Mouse (Mus musculus): ENCODE data around the gene Lrrc61. TPM values are rescaled to one million over a fixed set of nuclear protein-coding genes. Genes with fewer than 3 reads are reported as not detected.

Gene Lrrc61
- polyA plus RNA-seq, 1 experiment from 2014 or later, result 10.9 TPM

DNA sequence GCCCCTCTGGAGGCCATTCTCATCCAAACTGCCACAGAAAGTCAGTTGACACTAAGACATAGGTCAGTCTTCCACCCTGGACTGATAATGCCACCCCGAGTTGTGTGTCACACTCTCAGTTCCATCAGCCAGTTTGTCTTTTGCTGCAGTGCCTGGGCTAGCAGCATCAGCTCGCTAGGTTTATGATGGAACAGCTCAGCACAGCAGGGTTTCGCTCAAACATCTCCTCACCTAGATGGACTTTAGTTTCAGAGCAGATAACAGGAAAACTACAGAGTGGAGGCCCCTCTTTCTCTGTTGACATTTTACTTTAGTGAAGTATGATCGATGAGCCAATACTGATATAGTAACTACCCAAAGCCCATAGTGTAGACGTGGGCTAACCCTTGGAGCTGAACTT, 60.2 kb downstream of the Lrrc61 start:
- no peak overlapping the region for H3K4me3 ChIP-seq (ENCODE audit: low read depth, low read length)
- H3K27ac ChIP-seq (replicated peaks; ENCODE audit: low read depth, low read length), result no peak overlapping the region
- ATAC-seq (replicated peaks; ENCODE audit: insufficient number of reproducible peaks, low FRiP score, low TSS enrichment, low read depth), result no peak
- WGBS, result 92% methylated on average over 5 of the region's 5 CpGs
- no peaks in the 10 kb centered on the region; the same call in none of the 2 replicates for H3K36me3 ChIP-seq (replicated peaks; ENCODE audit: control insufficient read depth, insufficient read depth, low read depth, low read length)
- H3K9ac ChIP-seq (replicated peaks; ENCODE audit: low read length), result no peak overlapping the region
- H3K27me3 ChIP-seq (ENCODE audit: control insufficient read depth, insufficient read depth, low read length), result no peaks in the 10 kb centered on the region
- no peaks in the 10 kb centered on the region for H3K9me3 ChIP-seq (replicated peaks; ENCODE audit: control insufficient read depth, low read length)
- H3K4me2 ChIP-seq (ENCODE audit: low read depth, low read length), result no peak overlapping the region
- DNase-seq (ENCODE audit: low spot score), result no peak
- no peaks in the 10 kb centered on the region for H3K4me1 ChIP-seq (ENCODE audit: control insufficient read depth, insufficient read depth, low read length)

- Histone ChIP-seq H3K36me3 (replicated peaks; ENCODE audit: control insufficient read depth, insufficient read depth, low read depth, low read length) (no peaks in the 10 kb centered on the region; the same call in 1 of the 2 replicates), H3K4me2 (ENCODE audit: low read depth, low read length) (no peak overlapping the region), H3K27me3 (ENCODE audit: control insufficient read depth, insufficient read depth, low read length) (no peaks in the 10 kb centered on the region), H3K4me1 (ENCODE audit: control insufficient read depth, insufficient read depth, low read length) (no peaks in the 10 kb centered on the region), H3K4me3 (ENCODE audit: low read depth, low read length) (no peak overlapping the region), H3K27ac (replicated peaks; ENCODE audit: low read depth, low read length) (no peak overlapping the region), H3K9ac (replicated peaks; ENCODE audit: low read length) (no peak overlapping the region), H3K9me3 (replicated peaks; ENCODE audit: control insufficient read depth, low read length) (no peaks in the 10 kb centered on the region)
- DNase-seq (ENCODE audit: low spot score) (no peak), ATAC-seq (replicated peaks; ENCODE audit: insufficient number of reproducible peaks, low FRiP score, low TSS enrichment, low read depth) (no peak; the same call in 1 of the 2 replicates)
- 92% methylated on average over 30 of the region's 30 CpGs for WGBS
These were observed 65.4 kb downstream of the Lrrc61 start for GRCm38 (mm10) chr6:48620031-48620430.

Other genes with a start within 250 kb of the Lrrc61 start
- 18.4 and 19.8 TPM in 2 replicates for gene Krba1, start 159.2 kb upstream of the Lrrc61 start, polyA plus RNA-seq (2014; fragmentation: Nextera tagmentation; extraction: Ambion mirVana)
- gene Zfp467, start 109.0 kb upstream of the Lrrc61 start, polyA plus RNA-seq (2014; fragmentation: Nextera tagmentation; extraction: Ambion mirVana), result 16.6 and 17.1 TPM in 2 replicates
- 0.33 and 0.36 TPM in 2 replicates for gene Sspo, start 106.6 kb upstream of the Lrrc61 start, polyA plus RNA-seq (2014; fragmentation: Nextera tagmentation; extraction: Ambion mirVana)
- gene Atp6v0e2, start 17.2 kb upstream of the Lrrc61 start, polyA plus RNA-seq (2014; fragmentation: Nextera tagmentation; extraction: Ambion mirVana), result 18.9 and 22.3 TPM in 2 replicates
- gene Rarres2, start 18.0 kb downstream of the Lrrc61 start, polyA plus RNA-seq (2014; fragmentation: Nextera tagmentation; extraction: Ambion mirVana), result 3.8 and 4.3 TPM in 2 replicates
- not detected in 2 replicates for gene Gm45021, start 34.8 kb downstream of the Lrrc61 start, polyA plus RNA-seq (2014; fragmentation: Nextera tagmentation; extraction: Ambion mirVana)
- gene Repin1, start 39.1 kb downstream of the Lrrc61 start, polyA plus RNA-seq (2014; fragmentation: Nextera tagmentation; extraction: Ambion mirVana), result 33.5 and 34.2 TPM in 2 replicates
- not detected in 2 replicates for gene Gm44965, start 39.1 kb downstream of the Lrrc61 start, polyA plus RNA-seq (2014; fragmentation: Nextera tagmentation; extraction: Ambion mirVana)
- 7.1 and 7.4 TPM in 2 replicates for gene Zfp775, start 47.3 kb downstream of the Lrrc61 start, polyA plus RNA-seq (2014; fragmentation: Nextera tagmentation; extraction: Ambion mirVana)
- gene AI854703, start 72.0 kb downstream of the Lrrc61 start, polyA plus RNA-seq (2014; fragmentation: Nextera tagmentation; extraction: Ambion mirVana), result 0.69 and 0.71 TPM in 2 replicates
- 0.20 and 0.25 TPM in 2 replicates for gene Gimap8, start 92.4 kb downstream of the Lrrc61 start, polyA plus RNA-seq (2014; fragmentation: Nextera tagmentation; extraction: Ambion mirVana)
- 9.0 and 10.2 TPM in 2 replicates for gene Gimap9, start 121.3 kb downstream of the Lrrc61 start, polyA plus RNA-seq (2014; fragmentation: Nextera tagmentation; extraction: Ambion mirVana)
- gene Gimap4, start 129.8 kb downstream of the Lrrc61 start, polyA plus RNA-seq (2014; fragmentation: Nextera tagmentation; extraction: Ambion mirVana), result 9.6 and 10.2 TPM in 2 replicates
- 13.9 and 16.9 TPM in 2 replicates for gene Gimap6, start 153.4 kb downstream of the Lrrc61 start, polyA plus RNA-seq (2014; fragmentation: Nextera tagmentation; extraction: Ambion mirVana)
- not detected in 2 replicates for gene Gm28053, start 163.8 kb downstream of the Lrrc61 start, polyA plus RNA-seq (2014; fragmentation: Nextera tagmentation; extraction: Ambion mirVana)
- gene Gimap7, start 163.8 kb downstream of the Lrrc61 start, polyA plus RNA-seq (2014; fragmentation: Nextera tagmentation; extraction: Ambion mirVana), result not detected in 2 replicates
- gene Gimap1, start 184.3 kb downstream of the Lrrc61 start, polyA plus RNA-seq (2014; fragmentation: Nextera tagmentation; extraction: Ambion mirVana), result 5.5 and 5.6 TPM in 2 replicates
- gene Gimap5, start 191.4 kb downstream of the Lrrc61 start, polyA plus RNA-seq (2014; fragmentation: Nextera tagmentation; extraction: Ambion mirVana), result 0.63 and 1.2 TPM in 2 replicates
- not detected in 2 replicates for gene Gimap3, start 216.1 kb downstream of the Lrrc61 start, polyA plus RNA-seq (2014; fragmentation: Nextera tagmentation; extraction: Ambion mirVana)